ENCODE assay signal across 25 mouse cellular contexts in genomic region chr16:32062226-32062625, GRCm38 (mm10). TPM values are rescaled to one million over a fixed set of nuclear protein-coding genes. Genes with fewer than 3 reads are reported as not detected.
DNase-seq lines count a peak whose midpoint lies in the region; ATAC-seq and TF ChIP-seq lines count a peak whose summit lies in the region.
"Had no signal": no experiment of that assay in that cellular context is flagged by ENCODE, and none has a peak within 500 bp of the region (broad histone marks: within the 10 kb centered on the region; RNA-seq: fewer than 3 reads in every experiment).

No protein-coding gene starts in this region.

- no peak for TF ChIP-seq CTCF in MEL (IDR thresholded peaks at IDR 0.05 in 2 of 3, conservative IDR thresholded peaks at IDR 0.05 in 1 of 3; ENCODE audit: control insufficient read depth in 1 of 3, insufficient read depth in 1 of 3, low read depth in 2 of 3, low read length in 3 of 3, poor library complexity in 1 of 3, severe bottlenecking in 1 of 3)

- WGBS in liver, embryonic 11.5 days, result 45% methylated on average over 2 of the region's 2 CpGs
- 43% methylated on average over 2 of the region's 2 CpGs for WGBS in liver, embryonic 12.5 days (ENCODE audit: insufficient replicate concordance)
- 85% methylated on average over 2 of the region's 2 CpGs for WGBS in kidney, embryonic 14.5 days

- no peak overlapping the region for H3K9ac ChIP-seq in liver, embryonic 11.5 days (ENCODE audit: low read depth, low read length)
- H3K9ac ChIP-seq in MEL (ENCODE audit: control insufficient read depth, low read depth, low read length, poor library complexity, severe bottlenecking), result peak overlapping the region; percentile 38
- H3K9ac ChIP-seq in liver, embryonic 12.5 days, result no peak overlapping the region
- no peak overlapping the region for H3K9ac ChIP-seq in kidney, embryonic 14.5 days (ENCODE audit: low read depth, low read length)
- H3K9ac ChIP-seq: embryonic facial prominence, embryonic 13.5 days; forebrain, embryonic 12.5 days; heart, embryonic 15.5 days; hindbrain, embryonic 14.5 days; liver, embryonic 14.5 days; lung, embryonic 15.5 days; midbrain, embryonic 12.5 days had no signal

- H3K27me3 ChIP-seq in liver, embryonic 11.5 days (replicated peaks; ENCODE audit: control insufficient read depth, insufficient read depth, low read length), result no peaks in the 10 kb centered on the region
- no peaks in the 10 kb centered on the region for H3K27me3 ChIP-seq in MEL (ENCODE audit: control insufficient read depth in 1 of 2, insufficient read depth in 2 of 2, low read length in 2 of 2)
- no peaks in the 10 kb centered on the region for H3K27me3 ChIP-seq in liver, embryonic 12.5 days (replicated peaks)
- H3K27me3 ChIP-seq in kidney, embryonic 14.5 days (ENCODE audit: control insufficient read depth, insufficient read depth, low read length), result no peaks in the 10 kb centered on the region
- H3K27me3 ChIP-seq: embryonic facial prominence, embryonic 13.5 days; forebrain, embryonic 12.5 days; heart, embryonic 15.5 days; lung, embryonic 15.5 days; midbrain, embryonic 12.5 days had no signal

- H3K4me2 ChIP-seq in liver, embryonic 11.5 days, result peak overlapping the region; percentile 36
- 0 out of 2 replicates have a peak overlapping the region, but pooled peaks have one; percentile 16 for H3K4me2 ChIP-seq in liver, embryonic 12.5 days
- no peak overlapping the region for H3K4me2 ChIP-seq in kidney, embryonic 14.5 days (replicated peaks; ENCODE audit: low read depth, low read length)
- H3K4me2 ChIP-seq: embryonic facial prominence, embryonic 13.5 days; forebrain, embryonic 12.5 days; heart, embryonic 15.5 days; hindbrain, embryonic 14.5 days; lung, embryonic 15.5 days; midbrain, embryonic 12.5 days had no signal

- H3K9me3 ChIP-seq in liver, embryonic 11.5 days (ENCODE audit: control insufficient read depth, low read length), result no peaks in the 10 kb centered on the region
- H3K9me3 ChIP-seq in MEL (replicated peaks; ENCODE audit: insufficient read depth, low read length), result no peaks in the 10 kb centered on the region
- H3K9me3 ChIP-seq in liver, embryonic 12.5 days (replicated peaks), result no peaks in the 10 kb centered on the region
- no peaks in the 10 kb centered on the region for H3K9me3 ChIP-seq in kidney, embryonic 14.5 days (ENCODE audit: control insufficient read depth, low read length)
- H3K9me3 ChIP-seq: embryonic facial prominence, embryonic 13.5 days; forebrain, embryonic 12.5 days; heart, embryonic 15.5 days; lung, embryonic 15.5 days; midbrain, embryonic 12.5 days had no signal

- ATAC-seq in liver, embryonic 11.5 days (replicated peaks; ENCODE audit: low FRiP score), result no peak
- no peak for ATAC-seq in liver, embryonic 12.5 days
- no peak for ATAC-seq in kidney, embryonic 14.5 days (ENCODE audit: low FRiP score, low TSS enrichment)

- TF ChIP-seq RAD21 in MEL (IDR thresholded peaks at IDR 0.05; ENCODE audit: low read depth, low read length), result no peak

- H3K27ac ChIP-seq in liver, embryonic 11.5 days (ENCODE audit: low read depth, low read length), result no peak overlapping the region
- H3K27ac ChIP-seq in MEL (ENCODE audit: control insufficient read depth, low read depth, low read length), result peak overlapping the region; percentile 79
- H3K27ac ChIP-seq in liver, embryonic 12.5 days, result peak overlapping the region; percentile 54; the same call in 1 of the 2 replicates
- H3K27ac ChIP-seq in kidney, embryonic 14.5 days (ENCODE audit: low read depth, low read length), result no peak overlapping the region
- H3K27ac ChIP-seq: embryonic facial prominence, embryonic 13.5 days; forebrain, embryonic 12.5 days; heart, embryonic 15.5 days; hindbrain, embryonic 14.5 days; liver, embryonic 14.5 days; lung, embryonic 15.5 days; midbrain, embryonic 12.5 days had no signal

- H3K4me3 ChIP-seq in liver, embryonic 11.5 days (ENCODE audit: low read depth, low read length), result no peak overlapping the region
- H3K4me3 ChIP-seq in MEL (ENCODE audit: control insufficient read depth in 1 of 2, insufficient read depth in 1 of 2, low read depth in 2 of 2, low read length in 2 of 2), result 0 out of 4 replicates have a peak overlapping the region, but pooled peaks of 1 of the 2 experiments have one; percentile 6
- no peak overlapping the region for H3K4me3 ChIP-seq in liver, embryonic 12.5 days
- H3K4me3 ChIP-seq in kidney, embryonic 14.5 days (ENCODE audit: low read length), result no peak overlapping the region
- H3K4me3 ChIP-seq: embryonic facial prominence, embryonic 13.5 days; erythroblast, embryonic 14.5 days; forebrain, embryonic 12.5 days; heart, embryonic 15.5 days; lung, embryonic 15.5 days; midbrain, embryonic 12.5 days had no signal

- no peaks in the 10 kb centered on the region for H3K36me3 ChIP-seq in liver, embryonic 11.5 days (ENCODE audit: control insufficient read depth, insufficient read depth, low read length)
- H3K36me3 ChIP-seq in MEL (ENCODE audit: control insufficient read depth in 1 of 2, insufficient read depth in 2 of 2, low read length in 2 of 2), result peaks cover 0 to 52% of the 10 kb centered on the region in 2 experiments
- H3K36me3 ChIP-seq in liver, embryonic 12.5 days, result no peaks in the 10 kb centered on the region
- H3K36me3 ChIP-seq in kidney, embryonic 14.5 days (ENCODE audit: control insufficient read depth, insufficient read depth, low read length), result no peaks in the 10 kb centered on the region
- H3K36me3 ChIP-seq: embryonic facial prominence, embryonic 13.5 days; forebrain, embryonic 12.5 days; heart, embryonic 15.5 days; lung, embryonic 15.5 days; midbrain, embryonic 12.5 days had no signal

- H3K79me2 ChIP-seq in MEL (ENCODE audit: control insufficient read depth, insufficient read depth, low read length, poor library complexity), result peaks cover 71% of the 10 kb centered on the region

- H3K4me1 ChIP-seq in liver, embryonic 11.5 days (replicated peaks; ENCODE audit: control insufficient read depth, insufficient read depth, low read length), result peaks cover 22% of the 10 kb centered on the region
- H3K4me1 ChIP-seq in MEL (ENCODE audit: control insufficient read depth in 1 of 2, insufficient read depth in 2 of 2, low read length in 2 of 2), result peaks cover 25 to 39% of the 10 kb centered on the region in 2 experiments
- H3K4me1 ChIP-seq in liver, embryonic 12.5 days, result peaks cover 63% of the 10 kb centered on the region
- H3K4me1 ChIP-seq in kidney, embryonic 14.5 days (ENCODE audit: control insufficient read depth, insufficient read depth, low read length), result 0 out of 2 replicates have a peak, but pooled peaks cover 6% of the 10 kb centered on the region
- H3K4me1 ChIP-seq: embryonic facial prominence, embryonic 13.5 days; forebrain, embryonic 12.5 days had no signal

- TF ChIP-seq POLR2A in MEL (IDR thresholded peaks at IDR 0.05; ENCODE audit: control insufficient read depth in 1 of 2, insufficient read depth in 1 of 2, low read depth in 1 of 2, low read length in 2 of 2, poor library complexity in 1 of 2), result no peak

- peak; percentile 61 to 76; a peak in 3 of 4 replicates for TF ChIP-seq EP300 in MEL (IDR thresholded peaks at IDR 0.05; ENCODE audit: low read depth in 1 of 2, low read length in 2 of 2)

- no peak for DNase-seq in liver, embryonic 11.5 days (ENCODE audit: low spot score)
- DNase-seq in liver (no peak), MEL (ENCODE audit: low read depth, low spot score) (peak; percentile 48)
- no peak for DNase-seq in spleen, postnatal 4 days (ENCODE audit: low spot score in 2 of 2)
- DNase-seq in layer of hippocampus, adult 11-12 months (ENCODE audit: low spot score), result no peak
- DNase-seq: adrenal gland, postnatal 25 days; cerebellum, adult 8-10 months; cerebellum, postnatal 36 days; embryo, embryonic 11 days; gastrocnemius, postnatal 25 days; heart, adult 18-20 months; heart, postnatal 4 days; kidney, adult 11 months; spleen, adult 18-20 months; thymus, postnatal 36 days had no signal

TF ChIP-seq in MEL, 35 proteins besides CTCF, POLR2A, EP300 and RAD21 (continues in another document):
- TF ChIP-seq POLR2AphosphoS2 (IDR thresholded peaks at IDR 0.05; ENCODE audit: low read length) (no peak), SMC3 (IDR thresholded peaks at IDR 0.05; ENCODE audit: low read depth, low read length) (no peak), TBP (IDR thresholded peaks at IDR 0.05; ENCODE audit: low read depth, low read length) (0 out of 2 replicates have a peak, but pooled peaks have one; percentile 23)

RNA-seq across cellular contexts. Expression of gene Pak2, which starts 16.9 kb away (rescaled TPM):
- polyA plus RNA-seq in liver, embryonic 11.5 days (2014; fragmentation: Nextera tagmentation; extraction: Ambion mirVana), result 30.0 and 32.9 TPM in 2 replicates
- total RNA-seq in MEL (2012; rRNA removed), result 23.0 and 23.4 TPM in 2 replicates
- 10 to 100 TPM; 34.1 to 67.2 TPM for polyA plus RNA-seq in MEL (2012; ENCODE audit: insufficient read depth in 1 of 2, insufficient read length in 2 of 2, low read depth in 1 of 2, low replicate concordance in 2 of 2, missing spikeins in 1 of 2)
- 17.7 and 18.3 TPM in 2 replicates for polyA plus RNA-seq in liver, embryonic 12.5 days (2016; fragmentation: Nextera tagmentation; extraction: Ambion mirVana)
- 30.3 and 42.0 TPM in 2 replicates for polyA plus RNA-seq in kidney, embryonic 14.5 days (2014; fragmentation: Nextera tagmentation; extraction: Ambion mirVana)

RNA-seq across cellular contexts. Expression of gene Pigx, which starts 37.3 kb away (rescaled TPM):
- 57.1 and 63.0 TPM in 2 replicates for polyA plus RNA-seq in liver, embryonic 11.5 days (2014; fragmentation: Nextera tagmentation; extraction: Ambion mirVana)
- total RNA-seq in MEL (2012; rRNA removed), result 22.3 and 24.0 TPM in 2 replicates
- 10 to 100 TPM in 1 of 2 experiments, not detected in 1; 29.5 TPM for polyA plus RNA-seq in MEL (2012; ENCODE audit: insufficient read depth in 1 of 2, insufficient read length in 2 of 2, low read depth in 1 of 2, low replicate concordance in 2 of 2, missing spikeins in 1 of 2)
- polyA plus RNA-seq in liver, embryonic 12.5 days (2016; fragmentation: Nextera tagmentation; extraction: Ambion mirVana), result 33.8 and 37.2 TPM in 2 replicates
- polyA plus RNA-seq in kidney, embryonic 14.5 days (2014; fragmentation: Nextera tagmentation; extraction: Ambion mirVana), result 147 and 155 TPM in 2 replicates

RNA-seq across cellular contexts. Expression of gene Cep19, which starts 37.4 kb away (rescaled TPM):
- polyA plus RNA-seq in liver, embryonic 11.5 days (2014; fragmentation: Nextera tagmentation; extraction: Ambion mirVana), result 14.3 and 14.7 TPM in 2 replicates
- 7.1 and 7.3 TPM in 2 replicates for total RNA-seq in MEL (2012; rRNA removed)
- 1 to 10 TPM in 1 of 2 experiments, not detected in 1; 8.7 TPM for polyA plus RNA-seq in MEL (2012; ENCODE audit: insufficient read depth in 1 of 2, insufficient read length in 2 of 2, low read depth in 1 of 2, low replicate concordance in 2 of 2, missing spikeins in 1 of 2)
- 7.6 TPM in 2 replicates for polyA plus RNA-seq in liver, embryonic 12.5 days (2016; fragmentation: Nextera tagmentation; extraction: Ambion mirVana)
- polyA plus RNA-seq in kidney, embryonic 14.5 days (2014; fragmentation: Nextera tagmentation; extraction: Ambion mirVana), result 39.7 and 43.8 TPM in 2 replicates

RNA-seq across cellular contexts. Expression of gene Senp5, which starts 59.1 kb away (rescaled TPM):
- polyA plus RNA-seq in liver, embryonic 11.5 days (2014; fragmentation: Nextera tagmentation; extraction: Ambion mirVana), result 13.0 and 13.1 TPM in 2 replicates
- 9.2 and 10.3 TPM in 2 replicates for total RNA-seq in MEL (2012; rRNA removed)
- polyA plus RNA-seq in MEL (2012; ENCODE audit: insufficient read depth in 1 of 2, insufficient read length in 2 of 2, low read depth in 1 of 2, low replicate concordance in 2 of 2, missing spikeins in 1 of 2), result 10 to 100 TPM in 1 of 2 experiments, not detected in 1; 12.5 TPM
- polyA plus RNA-seq in liver, embryonic 12.5 days (2016; fragmentation: Nextera tagmentation; extraction: Ambion mirVana), result 12.2 and 12.7 TPM in 2 replicates
- polyA plus RNA-seq in kidney, embryonic 14.5 days (2014; fragmentation: Nextera tagmentation; extraction: Ambion mirVana), result 10.2 and 11.6 TPM in 2 replicates

Comparison
In these comparisons a context has a peak if more than half of its experiments do, and no peak if none do; other contexts are left out.
1. H3K27ac ChIP-seq: peak in MEL (single experiment) and liver, embryonic 12.5 days (single experiment); none in liver, embryonic 11.5 days (single experiment) and kidney, embryonic 14.5 days (single experiment).